Mouse (Mus musculus): ENCODE measurements at regions not wholly inside any gene's neighbourhood (a gene's known extent, or its start where the extent isn't known, plus 50 kb on each side); places are given as distances from the start of the nearest gene placed in this dataset.

DNA sequence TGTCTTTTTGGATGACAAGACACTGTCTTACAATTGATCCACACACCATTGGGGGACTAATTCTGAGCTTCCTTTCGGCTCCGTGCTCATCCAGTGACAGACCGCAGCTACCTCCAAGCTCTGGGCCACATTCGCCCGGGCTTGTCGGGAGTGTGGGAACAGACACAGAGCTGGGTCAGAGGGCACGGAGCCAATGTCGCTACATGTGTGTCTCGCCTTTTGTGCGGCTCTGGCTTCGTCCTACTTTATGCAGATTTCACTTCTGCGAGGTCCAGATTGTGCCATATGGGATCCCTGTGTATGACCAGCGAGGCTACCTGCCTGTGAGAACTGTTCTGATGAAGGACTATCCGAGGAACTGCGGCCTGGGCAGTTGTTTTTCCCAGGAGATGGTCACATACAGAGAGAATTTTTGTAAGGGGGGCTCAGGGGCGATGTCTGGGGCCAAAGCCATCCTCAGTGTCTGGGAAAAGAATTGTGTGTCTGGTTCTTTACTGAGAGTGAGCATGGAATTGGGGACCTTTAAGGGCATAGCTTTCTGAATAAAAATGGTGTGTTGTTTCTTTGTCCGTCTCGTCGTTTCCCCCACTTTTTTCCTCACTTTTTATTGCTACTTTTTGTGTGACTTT, 182.6 kb downstream of the Tmem161b start:
- WGBS, result 58% methylated on average over 19 of the region's 19 CpGs

DNA sequence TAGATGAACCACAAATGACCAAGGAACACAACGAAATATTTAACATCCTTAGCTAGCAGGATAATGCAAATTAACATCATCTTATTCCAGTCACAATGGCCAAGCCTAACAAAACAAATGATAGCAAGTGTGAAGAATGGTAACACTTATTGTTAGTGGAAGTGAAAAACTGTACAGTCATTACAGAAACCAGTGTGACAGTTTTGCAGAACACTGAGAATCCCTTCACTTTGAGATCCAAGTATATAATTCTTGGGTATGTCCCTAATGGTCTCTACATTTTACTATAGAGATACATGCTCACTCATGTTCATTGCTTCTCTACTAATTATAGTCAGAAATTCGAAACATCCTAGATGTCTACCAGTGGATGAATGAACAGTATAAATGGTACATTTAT, 212.3 kb downstream of the Tmem161b start:
- no peaks in the 10 kb centered on the region for H3K9me3 ChIP-seq
- no peak overlapping the region for H3K9ac ChIP-seq (replicated peaks)
- ATAC-seq, result no peak
- H3K27ac ChIP-seq, result no peak overlapping the region
- no peak overlapping the region for H3K4me2 ChIP-seq (replicated peaks)
- WGBS, result 79% methylated on average over 2 of the region's 2 CpGs
- H3K27me3 ChIP-seq, result no peaks in the 10 kb centered on the region
- H3K4me3 ChIP-seq (replicated peaks), result no peak overlapping the region
- H3K36me3 ChIP-seq, result no peaks in the 10 kb centered on the region
- H3K4me1 ChIP-seq (replicated peaks), result 0 out of 2 replicates have a peak, but pooled peaks cover 7% of the 10 kb centered on the region

More for the DNA sequence above, 182.6 kb downstream of the Tmem161b start:
- H3K36me3 ChIP-seq, result no peaks in the 10 kb centered on the region
- peak overlapping the region; percentile 22; the same call in 1 of the 2 replicates for H3K4me2 ChIP-seq (replicated peaks)
- no peak overlapping the region for H3K4me3 ChIP-seq (replicated peaks)
- peaks cover 15% of the 10 kb centered on the region for H3K4me1 ChIP-seq (replicated peaks)
- H3K27me3 ChIP-seq, result no peaks in the 10 kb centered on the region
- H3K9ac ChIP-seq (replicated peaks), result no peak overlapping the region
- ATAC-seq, result peak; percentile 78
- H3K27ac ChIP-seq, result peak overlapping the region; percentile 37
- H3K9me3 ChIP-seq, result no peaks in the 10 kb centered on the region

DNA sequence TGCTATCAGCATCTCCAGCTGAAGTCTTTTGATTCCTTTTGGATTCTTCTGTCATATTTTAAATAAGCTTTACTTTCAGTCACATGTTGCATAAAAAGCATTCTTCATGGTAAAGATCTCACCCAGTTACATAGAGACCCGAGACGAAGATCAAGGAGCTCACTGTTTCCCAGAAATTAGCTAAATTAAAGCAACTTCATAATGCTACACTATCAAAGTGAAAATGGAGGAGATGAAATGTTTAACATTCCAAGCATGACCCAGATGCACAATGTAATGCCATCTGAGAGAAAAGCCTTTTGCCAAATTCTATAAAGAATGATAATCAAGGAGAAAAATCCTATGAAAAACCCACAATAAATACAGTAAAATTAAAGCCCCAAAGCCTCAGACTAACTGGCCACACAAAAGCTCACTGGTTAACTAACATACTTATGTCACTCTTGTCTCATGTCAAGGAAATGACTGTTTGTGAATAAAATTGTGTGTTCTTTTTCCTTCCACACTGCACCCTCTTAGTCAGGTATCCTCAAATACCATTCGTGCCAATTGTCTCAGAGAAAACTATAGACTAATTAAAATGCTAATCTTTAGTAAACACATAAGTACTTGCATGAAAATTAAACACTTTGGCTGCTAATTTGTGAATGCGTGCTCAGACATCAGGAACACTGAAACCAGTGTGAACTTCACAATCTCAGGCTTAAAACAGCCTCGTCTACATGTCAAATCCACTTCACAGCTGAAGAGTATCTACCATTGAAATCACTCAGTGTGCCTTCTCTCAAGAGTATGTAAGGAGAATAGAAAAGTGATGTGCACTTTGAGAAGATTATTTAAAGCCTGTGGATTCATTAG, 215.7 kb downstream of the Tmem161b start:
- Histone ChIP-seq H3K27me3 (no peaks in the 10 kb centered on the region), H3K9ac (replicated peaks) (no peak overlapping the region), H3K4me1 (replicated peaks) (0 out of 2 replicates have a peak, but pooled peaks cover 7% of the 10 kb centered on the region), H3K27ac (no peak overlapping the region), H3K9me3 (no peaks in the 10 kb centered on the region), H3K4me3 (replicated peaks) (no peak overlapping the region), H3K4me2 (replicated peaks) (no peak overlapping the region), H3K36me3 (no peaks in the 10 kb centered on the region)
- ATAC-seq, result 0 out of 2 replicates have a peak, but pooled peaks have one; percentile 48
- WGBS, result 50% methylated on average over 5 of the region's 5 CpGs

DNA sequence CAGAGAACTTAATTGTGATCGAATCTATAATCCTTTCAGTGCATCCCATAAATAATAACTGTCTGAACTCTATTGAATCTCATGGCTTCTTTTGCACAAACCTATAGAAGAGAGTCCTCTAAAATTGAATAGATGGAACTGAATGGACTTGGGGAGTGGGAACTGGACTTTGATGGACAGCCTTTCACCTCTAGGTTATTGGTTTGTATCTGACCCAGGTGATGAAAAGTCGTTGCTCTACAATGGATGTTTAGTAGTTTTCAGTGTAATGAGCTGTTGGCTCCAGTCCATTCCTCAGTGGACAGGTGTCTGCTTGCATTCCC, 216.3 kb downstream of the Tmem161b start:
- Histone ChIP-seq H3K4me3 (replicated peaks) (no peak overlapping the region), H3K9me3 (no peaks in the 10 kb centered on the region), H3K4me2 (replicated peaks) (no peak overlapping the region), H3K27me3 (no peaks in the 10 kb centered on the region), H3K9ac (replicated peaks) (no peak overlapping the region), H3K36me3 (no peaks in the 10 kb centered on the region), H3K27ac (no peak overlapping the region), H3K4me1 (replicated peaks) (0 out of 2 replicates have a peak, but pooled peaks cover 7% of the 10 kb centered on the region)
- no peak for ATAC-seq
- 56% methylated on average over 2 of the region's 2 CpGs for WGBS

DNA sequence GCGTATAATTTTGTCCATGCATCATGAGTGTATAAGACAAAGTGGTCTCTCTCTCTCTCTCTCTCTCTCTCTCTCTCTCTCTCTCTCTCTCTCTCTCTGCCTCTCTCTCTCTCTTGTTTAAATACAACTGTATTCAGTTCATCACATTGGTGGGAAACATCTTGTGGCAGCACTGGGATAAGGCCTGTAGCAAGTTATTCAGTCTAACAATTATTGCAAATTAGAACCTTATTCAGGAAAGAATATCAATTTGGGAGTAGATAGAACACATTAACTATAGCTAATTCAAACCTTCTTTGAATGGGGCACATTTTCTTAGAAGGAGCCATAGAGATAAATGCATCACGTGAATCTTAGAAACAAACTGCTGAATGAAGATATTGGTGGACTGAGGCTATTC, 226.4 kb downstream of the Tmem161b start:
- Histone ChIP-seq H3K4me1 (replicated peaks) (peaks cover 22% of the 10 kb centered on the region), H3K36me3 (no peaks in the 10 kb centered on the region), H3K4me2 (replicated peaks) (no peak overlapping the region), H3K9me3 (no peaks in the 10 kb centered on the region), H3K9ac (replicated peaks) (no peak overlapping the region), H3K4me3 (replicated peaks) (no peak overlapping the region), H3K27me3 (no peaks in the 10 kb centered on the region), H3K27ac (peak overlapping the region; percentile 26; the same call in 1 of the 2 replicates)
- peak; percentile 15; the same call in 1 of the 2 replicates for ATAC-seq
- 40% methylated on average over 2 of the region's 2 CpGs for WGBS

DNA sequence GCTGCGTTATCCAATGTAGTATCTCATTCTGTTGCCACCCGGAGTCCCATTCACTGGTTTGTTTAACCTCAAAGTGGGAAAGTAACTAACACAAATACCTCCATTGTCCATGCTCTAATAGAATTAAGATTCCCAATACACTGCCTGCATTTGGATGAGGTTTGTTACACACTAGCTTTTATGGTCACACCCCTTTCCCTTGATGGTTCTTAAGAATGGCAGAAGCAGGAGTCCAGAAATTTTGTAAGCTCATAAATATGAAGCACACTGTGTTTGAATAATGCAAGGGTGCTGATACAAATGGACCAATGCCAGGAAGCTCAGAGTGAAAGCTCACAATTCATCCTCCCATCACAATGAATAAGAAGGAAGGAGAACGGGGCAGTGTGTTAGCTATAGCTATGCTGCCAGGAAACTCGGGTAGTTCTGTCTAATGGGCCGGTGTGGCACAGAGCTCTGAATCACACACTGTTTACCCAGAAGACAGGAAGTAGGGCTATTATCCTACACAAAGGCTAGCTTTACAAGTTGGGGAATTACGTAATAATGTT, 227.0 kb downstream of the Tmem161b start:
- H3K9ac ChIP-seq (replicated peaks), result no peak overlapping the region
- H3K27ac ChIP-seq, result peak overlapping the region; percentile 66; the same call in 1 of the 2 replicates
- WGBS, result 7% methylated on average over 6 of the region's 6 CpGs
- H3K4me2 ChIP-seq (replicated peaks), result no peak overlapping the region
- peak; percentile 99 for ATAC-seq
- H3K4me1 ChIP-seq (replicated peaks), result peaks cover 22% of the 10 kb centered on the region
- no peak overlapping the region for H3K4me3 ChIP-seq (replicated peaks)
- H3K9me3 ChIP-seq, result no peaks in the 10 kb centered on the region
- no peaks in the 10 kb centered on the region for H3K36me3 ChIP-seq
- H3K27me3 ChIP-seq, result no peaks in the 10 kb centered on the region
